Mouse (Mus musculus) intestine, postnatal 0 days (tissue): ENCODE data around the gene Rhoh. TPM values are rescaled to one million over a fixed set of nuclear protein-coding genes. Genes with fewer than 3 reads are reported as not detected.

Experiments
- ATAC-seq: fragments of 200-750 bp; cut with Nextera tagmentation; 2 replicates; pipeline ENCODE4 v1.8.0; 2017; ENCODE audit warnings: mild to moderate bottlenecking, moderate TSS enrichment, moderate library complexity
- H3K27ac ChIP-seq: fragments of 300-500 bp; sonication (generic); 2 replicates; pipeline ENCODE4 v1.5.1; 2014; ENCODE audit warnings: mild to moderate bottlenecking, low read depth, low read length, moderate library complexity
- H3K27me3 ChIP-seq: fragments of 300-500 bp; sonication (generic); replicated peaks from 2 replicates; pipeline ENCODE4 v1.6.1; 2014; ENCODE audit warnings: low read length, mixed read lengths; ENCODE audit not compliant: control insufficient read depth, insufficient read depth
- H3K36me3 ChIP-seq: fragments of 300-500 bp; sonication (generic); 2 replicates; pipeline ENCODE4 v1.6.1; 2014; ENCODE audit warnings: mild to moderate bottlenecking, moderate library complexity; ENCODE audit not compliant: control insufficient read depth, insufficient read depth
- H3K4me1 ChIP-seq: fragments of 300-500 bp; sonication (generic); replicated peaks from 2 replicates; pipeline ENCODE4 v1.6.1; 2014; ENCODE audit warnings: antibody characterized with exemption, low read length, mixed read lengths; ENCODE audit not compliant: control insufficient read depth, insufficient read depth
- H3K4me2 ChIP-seq: fragments of 300-500 bp; sonication (generic); replicated peaks from 2 replicates; pipeline ENCODE4 v1.6.1; 2014; ENCODE audit warnings: low read depth, mild to moderate bottlenecking, moderate library complexity
- H3K4me3 ChIP-seq: fragments of 300-500 bp; sonication (generic); 2 replicates; pipeline ENCODE4 v1.5.1; 2014; ENCODE audit warnings: low read depth, low read length
- H3K9ac ChIP-seq: fragments of 300-500 bp; sonication (generic); 2 replicates; pipeline ENCODE4 v1.6.1; 2014; ENCODE audit warnings: mild to moderate bottlenecking, low read depth, low read length
- H3K9me3 ChIP-seq: fragments of 300-500 bp; sonication (generic); 2 replicates; pipeline ENCODE4 v1.6.1; 2016; ENCODE audit warnings: mixed run types; ENCODE audit not compliant: control insufficient read depth
- CTCF ChIP-seq: sonication (generic); IDR thresholded peaks from 2 replicates; pipeline ENCODE4 v1.5.1; 2016; ENCODE audit warnings: low read depth, mild to moderate bottlenecking, control low read depth, antibody characterized with exemption, moderate library complexity
- WGBS: fragments of 180-500 bp; shearing (Covaris S2); extraction: QIAGEN DNeasy Blood & Tissue Kit; methylation state at CpG from one replicate; pipeline ENCODE4 v1.1.7; 2014; 5-methylcytosine and 5-hydroxymethylcytosine counted together
- polyA plus RNA-seq: library from polyadenylated mRNA; unstranded; fragments of >200 nt; fragmentation: Nextera tagmentation; extraction: Ambion mirVana; gene quantifications from 2 replicates; pipeline ENCODE4 v1.2.1, GENCODE M21; 2015

Gene Rhoh
- polyA plus RNA-seq, 1 experiment from 2014 or later, result 0.82 TPM

DNA sequence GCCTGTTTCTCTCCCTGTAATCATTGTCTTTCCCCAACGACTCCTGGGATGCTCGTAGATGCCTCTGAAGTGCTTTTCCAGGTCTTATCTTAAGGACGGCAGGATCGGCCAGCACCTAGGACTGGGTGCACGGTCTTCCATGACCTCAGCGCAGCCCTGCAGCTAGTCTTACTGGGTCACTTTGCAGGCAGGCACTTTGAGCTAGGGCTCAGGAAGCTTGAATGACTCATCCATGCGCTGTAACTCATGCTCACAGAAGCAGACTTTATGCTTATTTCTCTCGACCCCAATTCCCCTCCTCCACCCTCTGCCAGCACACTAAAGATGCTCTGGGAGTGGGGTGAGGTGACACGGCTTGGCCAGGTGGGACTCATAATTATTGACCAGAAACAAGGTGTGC lies 41.8 kb downstream of the Rhoh start:
- no peak for TF ChIP-seq CTCF
- Histone ChIP-seq H3K9me3 (0 out of 2 replicates have a peak, but pooled peaks cover 7% of the 10 kb centered on the region), H3K27ac (no peak overlapping the region), H3K36me3 (no peaks in the 10 kb centered on the region), H3K4me3 (no peak overlapping the region), H3K4me1 (no peaks in the 10 kb centered on the region), H3K27me3 (no peaks in the 10 kb centered on the region), H3K4me2 (no peak overlapping the region), H3K9ac (no peak overlapping the region)
- no peak for ATAC-seq
- 89% methylated on average over 9 of the region's 9 CpGs for WGBS

DNA sequence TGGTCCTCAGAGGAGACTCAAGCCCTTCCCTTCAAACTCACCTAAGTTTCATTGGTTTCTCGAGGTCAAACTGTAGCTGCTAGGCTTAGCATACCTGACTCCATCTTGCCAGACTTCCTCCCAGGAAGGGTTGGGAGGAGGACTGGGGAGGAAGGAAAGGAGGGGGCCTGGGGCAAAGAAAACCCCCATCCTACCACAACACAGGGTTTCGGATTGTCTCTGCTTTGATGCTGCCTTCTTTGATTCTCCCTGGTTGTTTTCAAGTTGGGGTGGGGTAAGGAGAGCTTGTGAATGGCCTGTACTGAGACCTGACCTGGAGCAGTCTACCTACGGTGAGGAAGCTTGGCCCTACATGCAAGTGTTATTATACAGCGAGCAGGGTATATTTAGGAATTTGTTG lies 43.5 kb downstream of the Rhoh start:
- no peak for TF ChIP-seq CTCF
- no peak overlapping the region for H3K27ac ChIP-seq
- H3K9me3 ChIP-seq, result 0 out of 2 replicates have a peak, but pooled peaks cover 7% of the 10 kb centered on the region

DNA sequence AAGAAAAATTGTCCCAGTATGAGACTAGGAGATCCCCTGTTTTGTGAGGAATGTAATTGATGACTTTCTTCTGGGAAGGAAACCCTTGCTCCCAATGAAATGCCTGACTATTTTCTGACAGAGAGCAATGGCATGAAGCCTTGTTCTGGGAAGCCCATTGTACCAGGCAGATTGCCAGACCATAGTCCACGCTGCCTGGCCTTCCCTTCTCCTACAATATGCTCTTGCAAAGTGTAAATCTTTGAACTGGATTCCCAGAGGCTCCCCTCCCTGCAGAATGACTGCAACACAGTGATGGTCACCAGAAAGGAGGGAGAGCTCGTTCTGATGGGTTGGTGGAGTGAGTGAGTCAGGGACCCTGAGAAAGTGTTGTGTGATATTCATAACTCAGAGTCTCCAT lies 47.7 kb downstream of the Rhoh start:
- Histone ChIP-seq H3K27ac (no peak overlapping the region), H3K27me3 (no peaks in the 10 kb centered on the region), H3K9me3 (0 out of 2 replicates have a peak, but pooled peaks cover 2% of the 10 kb centered on the region), H3K4me3 (no peak overlapping the region), H3K4me2 (no peak overlapping the region), H3K36me3 (no peaks in the 10 kb centered on the region), H3K4me1 (no peaks in the 10 kb centered on the region), H3K9ac (no peak overlapping the region)
- WGBS, result 65% methylated on average over 2 of the region's 2 CpGs
- no peak for TF ChIP-seq CTCF
- no peak for ATAC-seq

More for the DNA sequence above, 43.5 kb downstream of the Rhoh start:
- no peak for ATAC-seq
- Histone ChIP-seq H3K4me2 (no peak overlapping the region), H3K36me3 (no peaks in the 10 kb centered on the region), H3K27me3 (no peaks in the 10 kb centered on the region), H3K4me1 (no peaks in the 10 kb centered on the region), H3K4me3 (no peak overlapping the region), H3K9ac (no peak overlapping the region)
- WGBS, result 91% methylated on average over 4 of the region's 4 CpGs

DNA sequence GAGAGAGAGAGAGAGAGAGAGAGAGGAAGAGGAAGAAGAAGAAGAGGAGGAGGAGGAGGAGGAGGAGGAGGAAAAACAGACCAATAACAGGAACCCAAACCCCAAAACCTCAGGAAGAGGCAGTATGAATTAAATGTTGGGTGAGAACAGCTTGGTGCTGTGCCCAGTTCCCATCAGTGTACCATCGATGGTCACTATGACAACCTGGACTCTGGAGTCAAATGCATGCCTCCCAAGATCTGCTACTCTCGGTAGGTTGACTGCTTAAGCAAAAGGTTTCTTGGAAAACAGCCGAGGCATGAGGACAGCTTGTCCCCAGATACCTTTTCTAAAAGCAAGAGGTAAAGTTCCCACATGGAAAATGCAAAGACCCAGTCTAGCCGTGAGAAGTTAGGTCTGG lies 48.3 kb downstream of the Rhoh start:
- no peak overlapping the region for H3K4me2 ChIP-seq
- H3K4me3 ChIP-seq, result no peak overlapping the region
- no peak for TF ChIP-seq CTCF
- H3K27me3 ChIP-seq, result no peaks in the 10 kb centered on the region
- no peak overlapping the region for H3K27ac ChIP-seq
- no peaks in the 10 kb centered on the region for H3K9me3 ChIP-seq
- no peak overlapping the region for H3K9ac ChIP-seq
- WGBS, result 86% methylated on average over 4 of the region's 4 CpGs
- H3K36me3 ChIP-seq, result no peaks in the 10 kb centered on the region
- ATAC-seq, result no peak
- H3K4me1 ChIP-seq, result no peaks in the 10 kb centered on the region

DNA sequence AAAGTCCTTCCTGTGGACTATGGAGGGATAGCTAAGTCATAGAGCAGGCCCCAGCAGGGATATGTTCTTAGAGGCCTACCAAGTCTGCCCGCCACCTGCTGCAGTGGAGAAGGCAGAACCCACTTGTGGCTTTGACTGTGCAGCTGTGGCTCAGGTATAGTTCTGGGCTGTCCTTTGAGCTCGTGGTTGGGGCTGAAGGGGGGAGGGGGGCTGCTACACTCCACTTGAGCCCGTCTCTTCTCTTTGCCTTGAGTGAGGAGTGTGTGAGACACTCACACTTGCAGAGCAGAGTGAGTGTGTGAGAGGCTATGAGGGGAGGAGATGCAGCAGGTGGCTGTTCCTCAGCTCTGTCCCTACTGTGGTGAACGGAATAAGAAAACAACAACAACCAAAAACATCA lies 49.4 kb downstream of the Rhoh start:
- no peaks in the 10 kb centered on the region for H3K4me1 ChIP-seq
- no peak for ATAC-seq
- WGBS, result 85% methylated on average over 4 of the region's 4 CpGs
- no peaks in the 10 kb centered on the region for H3K27me3 ChIP-seq
- H3K9ac ChIP-seq, result no peak overlapping the region
- H3K36me3 ChIP-seq, result no peaks in the 10 kb centered on the region
- TF ChIP-seq CTCF, result no peak
- H3K27ac ChIP-seq, result no peak overlapping the region
- no peak overlapping the region for H3K4me2 ChIP-seq
- no peak overlapping the region for H3K4me3 ChIP-seq
- no peaks in the 10 kb centered on the region for H3K9me3 ChIP-seq

DNA sequence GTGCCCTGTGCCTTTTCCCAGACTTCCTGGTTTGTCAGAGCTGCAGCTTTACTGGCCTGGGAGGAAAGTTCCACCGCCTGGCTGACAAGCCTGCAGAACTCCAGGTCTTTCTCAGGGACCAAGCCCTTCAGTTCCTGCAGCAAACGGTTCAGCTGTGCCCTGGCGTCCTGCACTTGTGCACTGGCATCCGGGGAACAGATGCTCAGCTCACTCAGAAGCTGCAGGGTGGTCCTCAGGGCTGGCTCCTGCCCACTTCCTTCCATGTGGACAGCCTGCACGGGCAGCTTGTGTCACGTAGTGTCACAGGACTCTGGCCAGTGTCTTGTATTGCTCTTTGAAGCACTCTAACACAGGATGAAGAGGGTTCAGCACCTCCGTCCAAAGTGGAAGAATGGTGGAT lies 50.7 kb downstream of the Rhoh start:
- H3K9ac ChIP-seq, result no peak overlapping the region
- 81% methylated on average over 7 of the region's 7 CpGs for WGBS
- H3K4me3 ChIP-seq, result no peak overlapping the region
- H3K27ac ChIP-seq, result no peak overlapping the region
- TF ChIP-seq CTCF, result no peak
- H3K4me1 ChIP-seq, result no peaks in the 10 kb centered on the region
- no peak overlapping the region for H3K4me2 ChIP-seq
- no peaks in the 10 kb centered on the region for H3K9me3 ChIP-seq
- H3K36me3 ChIP-seq, result no peaks in the 10 kb centered on the region
- no peaks in the 10 kb centered on the region for H3K27me3 ChIP-seq
- ATAC-seq, result no peak

DNA sequence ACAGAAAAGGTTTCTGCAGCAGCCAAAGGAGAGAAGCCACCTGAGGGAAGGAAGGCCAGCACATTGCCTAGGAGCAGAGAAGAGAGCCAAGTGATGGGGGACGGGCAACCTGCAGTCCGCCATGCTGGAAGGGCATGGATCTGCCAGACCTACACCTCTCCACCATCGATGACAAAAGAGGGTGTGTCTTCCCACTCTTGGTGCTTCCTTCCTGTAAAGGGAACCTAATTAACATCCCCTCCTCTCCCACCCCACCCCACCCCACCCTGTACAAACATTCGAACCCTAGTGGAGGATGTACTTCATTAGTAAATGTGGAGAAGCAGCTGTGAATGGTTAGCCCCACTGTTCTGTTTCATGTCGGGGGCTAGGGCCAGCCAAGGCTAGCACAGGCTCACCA lies 51.2 kb downstream of the Rhoh start:
- H3K27me3 ChIP-seq, result no peaks in the 10 kb centered on the region
- no peak overlapping the region for H3K4me2 ChIP-seq
- H3K36me3 ChIP-seq, result no peaks in the 10 kb centered on the region
- H3K4me3 ChIP-seq, result no peak overlapping the region
- TF ChIP-seq CTCF, result no peak
- H3K9me3 ChIP-seq, result no peaks in the 10 kb centered on the region
- ATAC-seq, result no peak
- no peak overlapping the region for H3K9ac ChIP-seq
- H3K4me1 ChIP-seq, result no peaks in the 10 kb centered on the region
- H3K27ac ChIP-seq, result no peak overlapping the region
- 78% methylated on average over 5 of the region's 5 CpGs for WGBS
